In genomic region chr16:31016669-31017068, GRCm38 (mm10) we compare ENCODE assay signal across 18 mouse cellular contexts.
"Had no signal": no experiment of that assay in that cellular context is flagged by ENCODE, and none has a peak within 500 bp of the region (broad histone marks: within the 10 kb centered on the region; RNA-seq: fewer than 3 reads in every experiment).

No protein-coding gene starts in this region.

- H3K9me3 ChIP-seq: hindbrain, embryonic 10.5 days; hindbrain, embryonic 12.5 days; intestine, embryonic 15.5 days; limb, embryonic 12.5 days; limb, embryonic 15.5 days; liver, embryonic 12.5 days had no signal

- H3K4me3 ChIP-seq: heart, adult 2 months; hindbrain, embryonic 10.5 days; hindbrain, embryonic 12.5 days; intestine, embryonic 15.5 days; limb, embryonic 12.5 days; limb, embryonic 15.5 days; liver, embryonic 12.5 days had no signal

- DNase-seq: gastrocnemius, postnatal 36 days; heart, postnatal 10 days; layer of hippocampus, adult 9-11 months; layer of hippocampus, postnatal 36 days; left cerebral cortex, postnatal 4 days had no signal

- H3K9ac ChIP-seq: hindbrain, embryonic 12.5 days; hindbrain, embryonic 14.5 days; intestine, embryonic 15.5 days; limb, embryonic 12.5 days; limb, embryonic 15.5 days; liver, embryonic 12.5 days; liver, embryonic 14.5 days had no signal

- H3K36me3 ChIP-seq: hindbrain, embryonic 12.5 days; intestine, embryonic 15.5 days; limb, embryonic 12.5 days; limb, embryonic 15.5 days; liver, embryonic 12.5 days had no signal

- H3K4me2 ChIP-seq: heart, embryonic 11.5 days; hindbrain, embryonic 12.5 days; hindbrain, embryonic 14.5 days; intestine, embryonic 15.5 days; limb, embryonic 12.5 days; limb, embryonic 15.5 days; liver, embryonic 12.5 days had no signal

- H3K27ac ChIP-seq: heart, adult 2 months; hindbrain, embryonic 10.5 days; hindbrain, embryonic 12.5 days; hindbrain, embryonic 14.5 days; intestine, embryonic 15.5 days; limb, embryonic 15.5 days; liver, embryonic 12.5 days; liver, embryonic 14.5 days had no signal

- H3K27me3 ChIP-seq: hindbrain, embryonic 12.5 days; intestine, embryonic 15.5 days; limb, embryonic 12.5 days; limb, embryonic 15.5 days; liver, embryonic 12.5 days had no signal

- ATAC-seq: hindbrain, embryonic 16.5 days; inflammation-experienced regulatory T-cells, adult 6 months; intestine, embryonic 15.5 days; intestine, postnatal 0 days; liver, embryonic 12.5 days had no signal
